Mouse (Mus musculus) layer of hippocampus, adult 9-10 months (tissue): ENCODE data around the gene Acat3.
A peak's percentile ranks its signal among the peaks of the same experiment; 100 is the strongest.
"Not testable (repeated sequence)": the region's sequence is repeated elsewhere in the genome, so short reads cannot be mapped to it uniquely, and the experiment has no call there.

Experiments
- DNase-seq: peaks from one replicate; pipeline ENCODE4 v3.0.0; 2022; ENCODE audit warnings: low spot score

The Acat3 gene

DNA sequence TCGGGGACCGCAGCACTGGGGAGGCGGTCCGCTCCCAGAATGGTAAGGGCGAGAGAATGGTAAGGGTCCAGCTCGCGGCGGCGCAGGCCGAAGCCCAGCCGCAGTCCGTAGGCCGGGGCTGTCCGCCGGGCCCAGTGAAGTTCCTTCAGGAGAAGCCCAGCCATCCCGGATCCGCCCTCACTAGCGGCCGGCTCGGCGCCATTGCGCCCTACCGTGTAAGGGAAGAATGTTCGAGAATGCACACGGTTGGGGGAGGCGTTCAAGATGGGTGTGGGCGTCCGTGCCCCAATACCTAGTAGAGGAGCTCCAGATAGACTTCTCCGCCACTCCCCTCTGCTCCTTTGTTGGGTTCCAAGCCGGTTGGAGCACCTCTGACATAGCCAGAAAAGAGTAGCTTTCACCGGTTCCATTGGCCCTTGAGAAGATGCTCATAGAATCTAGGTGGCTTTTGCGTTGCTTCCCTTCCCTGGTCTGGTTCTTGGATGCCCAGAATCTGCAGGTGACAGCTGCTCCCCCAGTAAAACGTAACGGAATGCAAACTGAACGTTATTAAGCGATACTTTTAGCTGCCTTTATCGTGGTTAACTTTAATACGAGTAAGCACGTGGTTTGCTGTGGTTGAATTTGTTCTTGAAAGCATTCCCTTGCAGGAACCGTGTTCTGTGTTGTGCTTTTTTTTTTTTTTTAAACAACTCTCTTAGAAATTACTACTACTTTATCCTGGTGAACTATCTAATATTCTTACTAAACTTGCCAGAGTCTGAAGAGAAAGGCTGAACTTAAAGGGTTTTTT, 23.6 kb downstream of the Acat3 start:
- no peak for DNase-seq

DNA sequence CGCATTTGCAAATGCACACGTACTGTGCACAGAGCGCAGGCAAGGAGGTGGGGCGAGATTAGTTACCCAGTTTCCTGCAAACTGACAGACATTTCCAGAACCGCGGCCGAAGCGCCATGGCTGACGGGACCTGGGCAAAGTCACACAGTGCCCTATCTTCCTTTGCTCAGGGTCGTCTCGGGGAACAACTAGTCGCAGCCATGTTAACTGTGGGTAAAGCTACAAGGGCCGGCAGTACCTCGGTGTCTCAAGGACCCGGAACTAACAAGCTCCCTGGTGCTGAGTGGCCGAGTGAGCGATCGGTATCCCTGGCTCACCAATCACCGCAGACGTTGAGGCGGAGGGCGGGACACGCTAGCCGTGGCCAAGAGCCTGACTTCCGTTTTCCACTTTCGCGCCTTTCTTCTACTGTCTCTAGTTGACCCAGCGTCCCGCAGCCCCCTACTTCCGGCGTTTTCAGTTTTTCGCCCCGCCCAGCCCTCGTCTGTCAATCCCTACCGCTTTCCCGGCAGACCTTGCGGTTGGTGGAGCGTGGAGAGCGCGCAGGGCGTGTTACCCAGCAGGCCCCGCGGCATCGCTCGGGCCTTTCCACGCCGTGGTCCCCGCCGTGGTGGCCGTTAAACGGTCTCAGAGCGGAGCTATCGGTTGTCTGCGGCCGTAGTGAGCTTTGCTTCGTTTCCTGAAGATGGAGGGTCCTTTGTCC, 24.4 kb downstream of the Acat3 start, which contains the start of gene Mrpl18:
Gene Mrpl18, minus strand, starts transcription at position 465 of the 703 bp plus-strand sequence.
- DNase-seq: peak; percentile 98

DNA sequence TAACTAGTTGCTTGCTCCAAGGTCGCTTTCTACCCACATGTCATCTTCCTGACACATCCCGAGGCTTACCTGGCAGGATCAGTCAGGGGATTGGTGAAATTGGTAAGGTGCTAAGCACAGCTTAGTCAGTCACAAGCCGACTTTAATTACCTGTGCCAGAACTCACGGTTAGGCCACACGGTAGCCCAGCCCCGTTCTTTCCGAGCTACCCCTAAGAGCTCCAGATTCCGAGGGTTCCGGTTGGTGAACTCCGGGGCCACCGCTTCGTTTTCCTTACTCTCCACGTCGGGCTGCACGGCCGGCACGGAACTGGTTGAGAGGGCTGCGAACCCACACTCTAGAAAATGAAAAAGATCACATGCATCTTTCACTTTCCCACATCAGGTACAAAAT, 24.9 kb downstream of the Acat3 start, which contains the start of gene Tcp1:
Gene Tcp1, plus strand, starts transcription at position 214 of the 393 bp plus-strand sequence.
- no peak for DNase-seq

DNA sequence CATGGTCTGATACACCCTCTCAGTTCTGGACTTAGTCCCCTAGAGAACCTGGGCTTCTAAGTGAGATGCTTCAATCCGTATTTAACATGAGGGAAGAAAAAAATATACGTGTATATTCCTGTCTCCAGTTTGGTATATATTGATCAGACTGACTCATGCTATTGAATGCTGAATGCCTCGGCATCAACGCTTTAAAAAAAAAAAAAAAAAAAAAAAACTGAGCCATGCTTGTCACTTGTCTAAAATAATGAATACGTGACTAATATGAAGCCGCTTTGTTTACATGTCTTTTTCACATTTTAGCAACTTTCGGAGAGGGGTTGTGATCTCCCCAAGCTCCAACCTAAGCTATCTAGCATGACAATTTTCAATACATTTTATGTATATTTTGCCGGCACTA, 30.0 kb downstream of the Acat3 start:
- DNase-seq: no peak

DNA sequence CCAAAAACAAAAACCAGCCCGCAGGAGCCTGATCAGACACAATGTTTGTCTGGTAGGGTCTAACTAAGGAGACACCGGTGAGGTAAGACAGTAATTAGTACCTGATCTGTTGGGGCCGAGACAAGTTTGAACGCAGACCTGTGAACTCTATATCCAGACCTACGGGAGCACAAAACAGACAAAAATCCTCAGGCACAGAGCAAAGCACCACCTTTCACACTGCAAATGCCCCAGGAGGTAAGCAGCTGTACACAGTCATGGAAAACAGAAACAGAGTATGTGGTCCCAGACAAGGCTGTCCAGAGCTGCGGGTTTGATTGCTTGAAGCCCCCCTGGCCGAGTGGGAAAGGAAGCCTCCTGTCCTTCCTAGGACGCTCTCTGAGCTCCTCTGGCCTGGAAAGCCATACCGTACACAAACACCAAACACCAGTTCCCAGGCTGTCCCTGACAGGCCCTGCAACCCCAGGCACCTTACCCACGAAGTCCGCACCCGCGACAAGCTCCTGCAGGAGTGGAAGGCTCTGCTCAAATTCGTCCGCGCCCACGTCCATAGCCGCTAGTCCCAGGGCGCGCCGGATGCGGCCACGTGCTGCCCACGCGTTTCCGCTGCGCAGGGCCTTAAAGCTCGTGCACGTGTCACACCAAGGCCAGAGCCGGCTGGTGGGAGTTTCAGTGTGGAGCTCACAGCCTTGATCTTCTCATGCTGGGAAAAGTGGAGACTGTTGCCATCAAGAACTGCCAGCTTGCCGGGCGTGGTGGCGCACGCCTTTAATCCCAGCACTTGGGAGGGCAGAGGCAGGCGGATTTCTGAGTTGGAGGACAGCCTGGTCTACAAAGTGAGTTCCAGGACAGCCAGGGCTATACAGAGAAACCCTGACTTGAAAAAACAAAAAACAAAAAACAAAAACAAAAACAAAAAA, 30.8 kb downstream of the Acat3 start, which contains the start of gene Pnldc1:
Gene Pnldc1, minus strand, starts transcription at position 870 of the 920 bp plus-strand sequence.
- no peak for DNase-seq

DNA sequence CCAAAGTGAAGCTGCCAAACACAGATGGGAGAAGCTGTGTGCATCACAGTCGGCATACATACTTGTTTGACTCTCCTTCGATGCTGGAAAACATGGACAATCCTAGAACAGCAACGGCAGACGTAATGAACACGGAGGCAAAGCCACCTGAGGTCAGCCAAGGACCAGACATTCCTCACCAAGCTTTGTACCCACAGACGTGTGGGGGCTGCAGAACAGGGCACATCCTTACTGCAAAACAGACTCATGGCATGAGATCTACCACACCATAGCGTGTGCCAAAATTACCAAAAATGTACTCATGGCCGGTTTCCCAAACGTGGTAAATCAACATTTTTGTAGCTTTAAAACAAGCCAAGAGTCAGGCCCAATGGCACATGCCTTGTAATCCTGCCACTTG, 34.0 kb downstream of the Acat3 start:
- DNase-seq: no peak

DNA sequence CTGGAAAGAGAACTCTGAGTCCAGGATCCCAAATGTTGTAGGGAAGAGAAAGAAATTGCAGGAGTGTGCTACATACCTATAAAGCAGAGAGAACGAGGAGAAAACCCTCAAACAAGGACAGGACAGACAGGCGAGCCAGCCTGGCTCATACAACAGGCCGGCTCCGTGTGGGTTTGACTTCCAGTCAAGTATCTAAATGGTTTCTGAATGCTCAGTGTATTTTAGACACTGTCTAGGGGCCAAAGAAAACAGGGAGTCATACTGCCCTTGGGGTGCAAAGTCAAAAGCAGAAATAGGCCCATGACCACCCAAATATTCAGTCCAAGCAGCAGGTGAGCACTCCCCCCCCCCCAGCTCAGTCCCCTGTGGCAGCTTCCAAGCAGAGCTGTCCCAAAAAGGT, 34.6 kb downstream of the Acat3 start:
- DNase-seq: no peak

DNA sequence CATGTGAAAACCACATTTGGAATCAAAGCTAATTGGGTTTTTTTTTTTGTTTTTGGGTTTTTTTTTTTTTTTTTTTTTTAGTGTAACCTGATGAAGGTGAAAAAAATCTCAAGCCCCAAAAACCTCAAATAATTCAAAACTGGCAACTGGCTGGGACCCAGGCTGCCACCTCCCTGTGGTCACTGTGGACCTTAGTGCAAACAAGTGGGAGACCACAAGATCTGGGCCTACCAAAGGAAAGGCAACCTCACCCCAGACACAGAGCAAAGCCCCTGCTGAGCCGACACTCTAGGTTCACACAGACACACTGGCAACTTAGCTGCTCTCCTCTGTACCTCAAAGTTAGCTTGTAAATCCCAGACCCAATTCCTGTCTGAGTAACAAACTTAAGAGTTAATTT, 36.1 kb downstream of the Acat3 start:
- DNase-seq: no peak

DNA sequence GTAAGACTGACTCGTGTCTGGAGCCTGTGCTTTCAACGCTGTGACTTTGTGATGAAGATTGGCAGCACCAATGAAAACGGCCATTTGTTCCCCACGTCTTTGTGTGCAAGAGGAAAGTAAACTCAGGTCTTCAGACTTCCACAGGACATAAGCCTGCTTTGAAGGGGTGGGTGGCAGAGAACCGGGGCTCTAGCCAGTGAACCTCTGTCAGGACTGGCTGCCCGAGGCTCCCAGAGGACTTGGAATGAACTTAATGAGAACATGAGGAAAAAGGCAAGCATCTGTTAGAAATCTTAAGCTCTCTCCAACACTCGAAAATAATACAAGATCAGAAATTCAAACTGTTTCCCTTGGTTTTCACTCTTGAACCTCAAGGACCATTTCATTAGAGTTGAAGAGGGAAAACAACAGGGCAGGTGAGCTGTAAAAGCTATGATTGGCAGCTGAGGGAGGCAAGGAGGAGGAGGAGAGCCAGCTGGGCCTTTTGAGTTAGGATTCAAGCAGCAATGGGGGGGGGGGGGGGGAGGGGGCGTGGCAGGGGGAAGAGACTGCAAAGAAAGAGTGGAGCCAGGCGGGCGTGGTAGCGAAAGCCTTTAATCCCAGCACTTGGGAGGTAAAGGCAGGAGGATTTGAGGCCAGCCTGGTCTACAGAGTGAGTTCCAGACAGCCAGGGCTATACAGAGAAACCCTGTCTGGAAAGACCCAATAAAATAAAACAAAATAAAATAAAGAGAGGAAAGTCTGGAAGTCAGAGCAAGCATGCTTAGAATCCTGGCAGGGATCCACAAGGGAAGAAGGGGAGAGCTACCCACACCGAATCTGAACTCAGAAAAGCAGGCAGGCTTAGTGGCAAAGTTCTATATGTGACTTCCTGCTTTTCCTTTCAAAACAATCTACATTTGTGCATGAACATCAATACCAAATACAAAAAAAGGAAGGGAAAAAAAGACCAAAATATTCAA, 36.7 kb downstream of the Acat3 start:
- DNase-seq: no peak

DNA sequence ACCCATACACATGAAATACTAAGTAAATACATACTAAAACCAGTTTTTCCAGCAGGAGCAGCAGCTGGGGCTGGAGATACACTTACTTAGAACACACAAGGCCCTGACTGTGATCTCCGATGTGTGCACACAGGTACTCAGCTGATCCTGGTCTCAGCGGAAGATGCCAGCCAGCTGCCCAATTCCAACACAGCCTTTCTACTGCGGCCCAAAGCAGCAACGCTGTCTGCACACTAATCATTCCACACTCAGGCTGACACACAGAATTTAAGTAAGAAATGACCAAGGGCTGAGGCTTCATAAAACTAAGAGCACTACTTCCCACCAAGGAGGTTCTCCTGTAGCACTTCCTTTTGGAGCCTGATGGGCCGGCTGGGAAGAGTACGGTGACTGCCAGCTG, 38.1 kb downstream of the Acat3 start:
- DNase-seq: no peak

DNA sequence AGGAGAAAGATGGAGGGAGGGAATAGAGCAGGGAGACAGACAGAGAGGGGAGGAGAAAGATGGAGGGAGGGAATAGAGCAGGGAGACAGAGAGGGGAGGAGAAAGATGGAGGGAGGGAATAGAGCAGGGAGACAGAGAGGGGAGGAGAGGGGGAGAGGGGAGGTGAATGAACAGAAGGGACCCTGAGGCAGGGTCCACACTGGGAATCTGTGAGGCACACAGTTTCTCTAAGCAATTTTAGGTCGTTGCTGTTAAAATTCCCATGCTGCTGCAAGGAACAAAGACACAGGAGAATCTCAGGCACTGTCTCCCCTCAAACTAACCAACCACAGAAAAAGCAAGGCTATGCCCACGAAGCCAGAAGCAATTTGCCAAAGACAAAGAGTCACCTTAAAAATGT, 41.8 kb downstream of the Acat3 start:
- DNase-seq: not testable (repeated sequence)

DNA sequence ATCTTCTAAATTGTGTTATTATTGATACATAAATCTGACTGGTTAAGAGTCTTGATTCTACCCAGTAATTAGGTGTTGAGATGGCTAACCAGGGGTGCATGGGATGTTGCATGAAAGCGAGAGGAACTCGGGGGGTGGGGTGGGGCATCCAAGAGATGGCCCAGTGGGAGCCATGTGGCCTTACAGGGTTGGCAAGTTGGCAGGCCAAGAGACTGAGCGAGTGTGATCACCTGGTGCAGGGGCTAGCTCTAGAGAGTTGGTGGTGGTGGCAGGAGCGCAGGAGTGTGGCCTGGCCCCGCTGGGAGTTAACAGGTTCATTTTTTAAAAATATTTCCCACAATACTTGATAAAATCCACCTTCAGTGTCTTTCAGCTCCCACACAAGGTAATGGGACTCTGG, 42.7 kb downstream of the Acat3 start:
- DNase-seq: no peak

DNA sequence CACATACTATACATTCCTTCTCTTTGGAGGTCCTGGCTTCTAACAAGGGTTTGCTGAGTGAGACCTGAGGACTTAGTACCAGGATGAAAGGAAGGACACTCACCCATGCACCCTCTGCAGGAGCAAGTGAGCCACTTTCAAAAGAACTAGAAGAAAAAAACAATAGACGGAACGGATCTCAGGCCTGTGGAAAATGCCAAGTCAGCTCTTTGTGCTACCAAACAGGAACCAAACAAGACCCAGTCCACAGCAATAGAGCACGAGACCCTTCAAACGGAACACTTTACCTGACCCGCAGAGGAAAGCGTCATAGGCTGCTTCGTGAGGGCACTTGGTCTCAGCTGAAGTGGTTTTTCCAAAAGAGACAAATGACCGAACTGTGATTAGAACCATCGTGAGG, 48.4 kb downstream of the Acat3 start:
- no peak for DNase-seq

DNA sequence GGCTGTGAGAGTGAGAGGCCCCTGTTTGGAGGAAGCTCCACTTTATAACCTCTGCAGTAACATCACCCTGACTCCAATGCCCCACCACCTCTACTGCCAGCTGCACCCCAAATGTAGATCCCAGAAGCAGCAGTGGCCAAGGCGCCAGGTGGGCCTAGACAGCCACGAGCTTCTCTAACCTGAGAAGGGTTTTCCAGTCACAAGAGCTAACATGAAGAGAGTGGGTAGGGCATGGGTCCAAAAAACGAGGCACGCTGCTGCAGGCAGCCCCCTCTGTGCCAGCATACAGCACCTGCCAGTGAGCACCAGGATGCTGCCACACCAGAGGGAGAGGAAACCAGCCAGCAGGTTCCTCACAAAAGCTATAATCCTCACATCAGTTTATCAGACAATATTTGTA, 49.3 kb downstream of the Acat3 start:
- DNase-seq: no peak

DNA sequence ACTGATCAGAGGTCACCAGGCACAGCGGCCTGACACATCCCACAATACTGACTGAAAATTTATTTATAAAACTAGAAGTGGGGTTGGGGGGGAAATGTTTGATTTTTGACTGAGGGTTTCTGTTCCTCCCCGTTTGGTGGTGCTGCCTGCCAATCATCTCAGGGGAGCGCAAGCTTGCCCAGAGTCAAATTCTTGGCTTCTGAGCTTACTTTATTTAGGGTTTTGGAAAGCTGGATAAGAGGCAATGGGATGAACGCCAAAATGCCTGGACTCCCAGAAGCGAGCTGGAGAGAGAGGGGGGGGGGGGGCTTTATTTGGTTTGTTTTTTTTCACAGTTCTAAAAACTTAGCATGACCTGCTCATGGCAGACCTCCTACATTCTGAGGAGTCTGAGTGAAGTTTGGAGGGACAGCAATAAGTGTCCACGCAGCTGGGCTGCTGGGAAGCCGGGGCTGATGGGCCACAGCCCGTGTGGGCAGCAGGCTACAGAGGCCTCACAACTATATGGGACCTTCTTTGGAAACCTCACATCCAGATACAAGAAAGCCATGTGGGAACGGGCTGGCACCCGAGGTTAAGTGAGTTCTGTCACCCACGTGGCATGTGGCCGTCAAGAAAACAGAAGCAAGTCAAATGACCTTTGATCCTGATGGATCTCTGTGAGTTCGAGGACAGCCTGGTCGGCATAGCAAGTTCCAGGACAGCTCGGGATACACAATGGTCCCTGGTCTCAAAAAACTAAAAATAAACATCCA, 53.2 kb downstream of the Acat3 start:
- DNase-seq: no peak

DNA sequence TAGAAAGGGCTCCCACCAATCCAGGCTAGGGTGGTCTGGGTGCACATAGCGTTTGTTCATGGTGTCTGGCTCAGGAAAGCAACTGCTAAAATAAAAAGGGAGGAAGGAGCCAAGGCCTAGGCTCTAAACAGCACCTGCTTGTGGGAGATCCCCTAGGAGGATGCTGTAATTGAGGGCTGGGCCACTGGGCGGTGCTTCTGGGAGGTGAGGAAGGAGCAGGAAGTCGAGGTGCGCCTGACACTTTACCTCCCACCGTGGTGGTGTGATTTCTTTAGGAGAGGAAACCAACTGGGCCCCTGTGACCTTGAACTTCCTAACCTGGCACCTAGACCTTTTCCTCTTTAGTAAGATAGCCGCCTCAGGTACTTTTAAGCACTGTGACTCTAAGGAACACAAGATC, 53.8 kb downstream of the Acat3 start:
- DNase-seq: no peak

DNA sequence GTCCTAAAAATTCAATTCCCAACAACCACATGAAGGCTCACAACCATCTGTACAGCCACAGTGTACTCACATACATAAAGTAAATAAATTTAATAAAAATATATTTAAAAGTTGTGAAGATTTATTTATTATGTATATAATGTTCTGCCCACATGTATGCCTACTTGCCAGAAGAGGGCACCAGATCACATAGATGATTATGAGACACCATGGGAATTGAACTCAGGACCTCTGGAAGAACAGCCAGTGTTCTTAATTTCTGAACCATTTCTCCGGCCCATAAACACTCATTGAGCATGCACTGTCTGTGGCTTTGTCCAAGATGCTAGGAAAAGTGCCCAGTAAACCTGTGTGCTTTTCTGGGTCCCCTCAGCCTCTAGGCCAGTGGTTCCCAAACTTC, 59.2 kb downstream of the Acat3 start:
- no peak for DNase-seq

DNA sequence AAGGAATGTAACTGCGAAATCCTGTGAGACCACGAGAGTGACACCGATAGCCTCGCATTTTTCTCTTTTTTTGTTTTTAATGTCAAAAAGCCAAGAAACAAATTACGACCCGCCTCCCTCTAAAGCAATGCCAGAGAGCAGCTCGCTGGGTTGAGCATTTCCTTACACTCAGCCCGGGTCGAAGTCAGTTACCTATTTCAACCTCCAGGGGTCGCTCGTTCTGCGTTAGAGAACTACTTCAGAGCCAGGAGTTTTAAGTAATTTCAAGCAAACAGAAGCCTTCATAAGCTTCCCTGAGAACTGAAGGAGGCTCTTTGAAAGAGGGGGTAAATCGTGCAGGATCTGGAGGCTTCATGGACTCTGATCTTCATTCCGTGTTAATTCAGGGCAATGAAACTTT, 60.2 kb downstream of the Acat3 start:
- peak; percentile 84 for DNase-seq

DNA sequence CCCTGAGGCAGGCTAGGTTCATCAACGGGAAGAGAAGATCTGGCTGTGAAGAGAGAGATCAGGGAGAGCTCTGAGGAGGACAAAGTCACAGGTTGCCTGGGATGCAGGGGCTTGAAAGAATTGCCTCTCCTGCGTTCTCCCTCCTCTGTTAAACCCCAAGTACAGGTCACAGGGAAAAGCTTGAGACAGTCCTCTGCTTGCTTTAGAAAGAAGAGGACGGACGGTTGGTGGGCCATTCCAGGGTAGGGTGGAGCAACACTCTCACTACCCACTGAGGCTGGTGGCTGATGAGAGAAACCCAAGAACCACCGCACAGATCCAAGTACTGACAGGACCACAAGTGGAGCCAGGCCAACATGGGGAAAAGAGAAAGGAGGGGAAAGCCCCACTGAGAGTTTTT, 64.7 kb downstream of the Acat3 start, which contains the start of gene Mrgprh:
Gene Mrgprh, plus strand, starts transcription at position 301 of the 400 bp plus-strand sequence.
- no peak for DNase-seq
